Comparison of ENCODE assay signal across 22 mouse cellular contexts in the genomic region with DNA sequence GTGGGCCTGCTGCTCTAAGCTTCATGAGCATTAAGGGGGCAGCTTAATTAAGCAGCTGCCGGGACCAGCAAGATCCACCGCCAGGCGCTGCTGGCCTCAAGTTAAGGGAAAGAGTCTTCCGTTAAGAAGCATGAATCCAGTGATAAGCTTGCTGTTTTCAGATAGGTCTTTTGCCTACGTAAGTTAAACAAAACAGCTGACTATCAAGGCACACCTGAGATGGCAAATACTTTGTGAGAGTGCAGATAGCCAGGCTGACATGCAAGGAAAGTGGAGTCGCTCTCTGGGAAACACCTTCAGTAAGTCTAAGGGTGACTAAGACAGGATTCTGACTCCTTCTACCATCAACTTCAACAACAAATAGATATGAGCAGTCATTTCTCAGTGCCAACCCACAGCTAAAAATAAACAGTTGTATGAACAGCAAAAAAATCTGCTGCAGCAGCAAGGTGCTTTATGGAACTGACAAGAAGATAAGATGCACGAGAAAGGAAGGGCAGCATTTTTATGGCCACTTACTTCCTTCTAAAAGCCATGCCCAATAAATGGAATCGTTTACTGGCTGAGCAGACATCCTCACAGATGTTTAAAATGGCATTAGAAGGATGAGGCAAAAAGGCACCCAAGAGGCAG. TPM values are rescaled to one million over a fixed set of nuclear protein-coding genes. Genes with fewer than 3 reads are reported as not detected.
DNase-seq lines count a peak whose midpoint lies in the region; ATAC-seq lines count a peak whose summit lies in the region.
"Had no signal": no experiment of that assay in that cellular context is flagged by ENCODE, and none has a peak within 500 bp of the region (broad histone marks: within the 10 kb centered on the region; RNA-seq: fewer than 3 reads in every experiment).

No protein-coding gene starts in this region.

- H3K27me3 ChIP-seq in liver, embryonic 16.5 days (ENCODE audit: control insufficient read depth, insufficient read depth, low read depth, low read length): no peaks in the 10 kb centered on the region
- no peaks in the 10 kb centered on the region for H3K27me3 ChIP-seq in stomach, embryonic 16.5 days (ENCODE audit: control insufficient read depth, insufficient read depth, low read length)

- peak; percentile 25 for DNase-seq in MEL-GATA-1-ER (ENCODE audit: extremely low read depth, low read depth)
- DNase-seq in liver: peak; percentile 23
- DNase-seq in right cerebral cortex, postnatal 14 days: no peak
- no peak for DNase-seq in B cell, adult 2 months
- DNase-seq in adrenal gland, postnatal 36 days: no peak
- DNase-seq: cerebellum, adult 11 months; cerebellum, adult 9-10 months; cerebellum, postnatal 36 days; heart, postnatal 14 days; kidney, adult 9 months; kidney, postnatal 10 days; layer of hippocampus, postnatal 36 days; lung, postnatal 36 days; midbrain, embryonic 14.5 days; thymus, adult 2 months; thymus, postnatal 4 days had no signal

- H3K4me2 ChIP-seq in liver, embryonic 16.5 days (ENCODE audit: low read depth, low read length): no peak overlapping the region
- H3K4me2 ChIP-seq in stomach, embryonic 16.5 days (ENCODE audit: low read depth, low read length): no peak overlapping the region

- H3K4me3 ChIP-seq in liver, embryonic 16.5 days (ENCODE audit: low read depth, low read length): no peak overlapping the region
- H3K4me3 ChIP-seq in stomach, embryonic 16.5 days (replicated peaks; ENCODE audit: low read length): no peak overlapping the region

- WGBS in liver, embryonic 16.5 days (ENCODE audit: insufficient replicate concordance): 27% methylated on average over 8 of the region's 8 CpGs
- whole genome bisulfite sequencing in stomach, embryonic 16.5 days: 65% methylated on average over 8 of the region's 8 CpGs

- H3K9ac ChIP-seq in liver, embryonic 16.5 days (ENCODE audit: low read depth, low read length): no peak overlapping the region
- H3K9ac ChIP-seq in stomach, embryonic 16.5 days (ENCODE audit: low read length): no peak overlapping the region

- H3K9me3 ChIP-seq in liver, embryonic 16.5 days (replicated peaks; ENCODE audit: control insufficient read depth, low read length): no peaks in the 10 kb centered on the region
- H3K9me3 ChIP-seq in stomach, embryonic 16.5 days (replicated peaks; ENCODE audit: control insufficient read depth, low read length): no peaks in the 10 kb centered on the region

- ATAC-seq in liver, embryonic 16.5 days (ENCODE audit: low read depth): 0 out of 2 replicates have a peak, but pooled peaks have one; percentile 21
- ATAC-seq in stomach, embryonic 16.5 days (ENCODE audit: insufficient read depth, low FRiP score): no peak
- ATAC-seq: forebrain, embryonic 16.5 days; hindbrain, embryonic 16.5 days had no signal

- no peak overlapping the region for H3K27ac ChIP-seq in liver, embryonic 16.5 days (ENCODE audit: low read length)
- peak overlapping the region; percentile 33; the same call in 1 of the 2 replicates for H3K27ac ChIP-seq in stomach, embryonic 16.5 days (ENCODE audit: low read length)

- peaks cover 2% of the 10 kb centered on the region; the same call in 1 of the 2 replicates for H3K4me1 ChIP-seq in liver, embryonic 16.5 days (ENCODE audit: control insufficient read depth, low read depth, low read length)
- peaks cover 2% of the 10 kb centered on the region; the same call in 1 of the 2 replicates for H3K4me1 ChIP-seq in stomach, embryonic 16.5 days (ENCODE audit: control insufficient read depth, insufficient read depth, low read length)

- no peaks in the 10 kb centered on the region for H3K36me3 ChIP-seq in liver, embryonic 16.5 days (ENCODE audit: control insufficient read depth, insufficient read depth)
- no peaks in the 10 kb centered on the region for H3K36me3 ChIP-seq in stomach, embryonic 16.5 days (ENCODE audit: control insufficient read depth, insufficient read depth, low read length)

RNA-seq across cellular contexts. Expression of a gene that starts 17.2 kb away (rescaled TPM):
- 9.1 and 9.8 TPM in 2 replicates for polyA plus RNA-seq in liver, embryonic 16.5 days (2015; fragmentation: Nextera tagmentation; extraction: Ambion mirVana)
- 23.9 and 26.4 TPM in 2 replicates for polyA plus RNA-seq in stomach, embryonic 16.5 days (2015; fragmentation: Nextera tagmentation; extraction: Ambion mirVana)
- 10 to 100 TPM; 25.8 to 30.7 TPM for total RNA-seq in adrenal gland, postnatal 36 days (2021)

RNA-seq across cellular contexts. Expression of a gene that starts 31.9 kb away (rescaled TPM):
- 3.1 and 3.2 TPM in 2 replicates for polyA plus RNA-seq in liver, embryonic 16.5 days (2015; fragmentation: Nextera tagmentation; extraction: Ambion mirVana)
- polyA plus RNA-seq in stomach, embryonic 16.5 days (2015; fragmentation: Nextera tagmentation; extraction: Ambion mirVana): 38.1 and 41.3 TPM in 2 replicates
- 10 to 100 TPM; 15.2 to 21.2 TPM for total RNA-seq in adrenal gland, postnatal 36 days (2021)

RNA-seq across cellular contexts. Expression of a gene that starts 42.4 kb away (rescaled TPM):
- polyA plus RNA-seq in liver, embryonic 16.5 days (2015; fragmentation: Nextera tagmentation; extraction: Ambion mirVana): 16.8 and 26.6 TPM in 2 replicates
- 54.7 and 59.3 TPM in 2 replicates for polyA plus RNA-seq in stomach, embryonic 16.5 days (2015; fragmentation: Nextera tagmentation; extraction: Ambion mirVana)
- total RNA-seq in adrenal gland, postnatal 36 days (2021): 10 to 100 TPM in 1 of 2 experiments, 1 to 10 TPM in 1; 9.2 to 10.8 TPM
- total RNA-seq: granulocyte monocyte progenitor cell, adult 5-6 weeks; monocyte, adult 5-6 weeks had no signal

Comparison
In these comparisons a context has a peak if more than half of its experiments do, and no peak if none do; other contexts are left out.
1. DNase-seq: peak in MEL-GATA-1-ER (single experiment) and liver (single experiment); none in right cerebral cortex, postnatal 14 days (single experiment), B cell, adult 2 months (0 of 2) and adrenal gland, postnatal 36 days (0 of 2).